Mouse (Mus musculus) heart, adult 8-10 months (tissue): ENCODE data around the gene Gm3460. TPM values are rescaled to one million over a fixed set of nuclear protein-coding genes. Genes with fewer than 3 reads are reported as not detected.
"Not testable (repeated sequence)": the region's sequence is repeated elsewhere in the genome, so short reads cannot be mapped to it uniquely, and the experiment has no call there.

Source experiments
- DNase-seq: peaks from one replicate; pipeline ENCODE4 v3.0.0; 2022; ENCODE audit warnings: low spot score
- total RNA-seq, 4 experiments: library from RNA; stranded (reverse); gene quantifications; 2 replicates each; pipeline ENCODE4 v1.2.4; 2022

Gm3460 gene
- not detected for total RNA-seq

- not testable (repeated sequence) for DNase-seq
Measured at GRCm38 (mm10) chr14:6622318-6622717, at the start of gene Gm3460. TSS of gene Gm3460 (minus strand) at chr14:6622418.

- DNase-seq: not testable (repeated sequence)
Measured at GRCm38 (mm10) chr14:6606436-6606835, 15.8 kb downstream of the Gm3460 start.

- not testable (repeated sequence) for DNase-seq
Measured at GRCm38 (mm10) chr14:6605004-6605403, 17.2 kb downstream of the Gm3460 start.

- DNase-seq: not testable (repeated sequence)
Measured at GRCm38 (mm10) chr14:6604551-6604950, 17.7 kb downstream of the Gm3460 start.

GRCm38 (mm10) chr14:6590513-6590912 lies 31.7 kb downstream of the Gm3460 start, which contains the start of gene Gm3629:
TSS of gene Gm3629 (minus strand) at chr14:6590613.
- not testable (repeated sequence) for DNase-seq

Other genes starting within 250 kb of the Gm3460 start
- not detected for gene Gm16440, start 232.1 kb downstream of the Gm3460 start, total RNA-seq
- under 1 TPM in 2 of 4 experiments, not detected in 2; 0.44 to 0.47 TPM for gene Gm3591, start 209.9 kb downstream of the Gm3460 start, total RNA-seq
- gene Gm3594, start 177.8 kb downstream of the Gm3460 start, total RNA-seq: not detected
- not detected for gene Gm8356, start 85.1 kb downstream of the Gm3460 start, total RNA-seq
- not detected for gene Gm3629, start 31.8 kb downstream of the Gm3460 start, total RNA-seq
- not detected for gene Gm10251, start 61.8 kb upstream of the Gm3460 start, total RNA-seq
- not detected for gene Gm8050, start 97.8 kb upstream of the Gm3460 start, total RNA-seq
- 1 to 10 TPM in 1 of 4 experiments, under 1 TPM in 1, not detected in 2; 0.60 to 1.0 TPM for gene Gm3636, start 119.9 kb upstream of the Gm3460 start, total RNA-seq
- under 1 TPM in 1 of 4 experiments, not detected in 3; 0.29 TPM for gene Gm8362, start 152.0 kb upstream of the Gm3460 start, total RNA-seq
- under 1 TPM in 1 of 4 experiments, not detected in 3; 0.19 TPM for gene Gm3642, start 217.9 kb upstream of the Gm3460 start, total RNA-seq